Comparison of ENCODE assay signal across 8 mouse cellular contexts in genomic region chr2:106692783-106693701, GRCm38 (mm10). TPM values are rescaled to one million over a fixed set of nuclear protein-coding genes. Genes with fewer than 3 reads are reported as not detected.
DNase-seq lines count a peak whose midpoint lies in the region; ATAC-seq and TF ChIP-seq lines count a peak whose summit lies in the region.

Gene Mpped2 (plus strand): TSS chr2:106693269.

- peaks cover 21% of the 10 kb centered on the region for H3K4me1 ChIP-seq in embryonic facial prominence, embryonic 15.5 days
- peaks cover 10% of the 10 kb centered on the region; the same call in 1 of the 2 replicates for H3K4me1 ChIP-seq in heart, embryonic 10.5 days
- peaks cover 9% of the 10 kb centered on the region for H3K4me1 ChIP-seq in kidney, embryonic 14.5 days (ENCODE audit: control insufficient read depth, insufficient read depth, low read length)
- H3K4me1 ChIP-seq in liver, adult 2 months (ENCODE audit: control insufficient read depth, insufficient read depth, low read length), result no peaks in the 10 kb centered on the region
- no peaks in the 10 kb centered on the region for H3K4me1 ChIP-seq in midbrain, postnatal 0 days (ENCODE audit: insufficient read depth, low read length)

- peak within 1 kb of the TSS; percentile 91 for H3K4me2 ChIP-seq in embryonic facial prominence, embryonic 15.5 days (replicated peaks)
- peak within 1 kb of the TSS; percentile 99 for H3K4me2 ChIP-seq in kidney, embryonic 14.5 days (replicated peaks; ENCODE audit: low read depth, low read length)
- H3K4me2 ChIP-seq in midbrain, postnatal 0 days (ENCODE audit: low read depth, low read length, poor library complexity, severe bottlenecking), result peak within 1 kb of the TSS; percentile 95

- no peaks in the 10 kb centered on the region for H3K27me3 ChIP-seq in embryonic facial prominence, embryonic 15.5 days
- no peaks in the 10 kb centered on the region for H3K27me3 ChIP-seq in heart, embryonic 10.5 days (ENCODE audit: insufficient read depth, poor library complexity, severe bottlenecking)
- H3K27me3 ChIP-seq in kidney, embryonic 14.5 days (ENCODE audit: control insufficient read depth, insufficient read depth, low read length), result peaks cover 9% of the 10 kb centered on the region; the same call in 1 of the 2 replicates
- H3K27me3 ChIP-seq in liver, adult 2 months (ENCODE audit: control insufficient read depth, insufficient read depth, low read length), result 0 out of 2 replicates have a peak, but pooled peaks cover 3% of the 10 kb centered on the region
- H3K27me3 ChIP-seq in midbrain, postnatal 0 days (ENCODE audit: insufficient read depth, low read length), result no peaks in the 10 kb centered on the region

- under 1% methylated on average over 54 of the region's 56 CpGs for WGBS in embryonic facial prominence, embryonic 15.5 days
- under 1% methylated on average over 55 of the region's 56 CpGs for WGBS in heart, embryonic 10.5 days
- WGBS in kidney, embryonic 14.5 days, result under 1% methylated on average over 52 of the region's 56 CpGs
- WGBS in liver, adult 2 months, result 2% methylated on average over 48 of the region's 56 CpGs
- WGBS in midbrain, postnatal 0 days, result under 1% methylated on average over 31 of the region's 56 CpGs

- H3K27ac ChIP-seq in embryonic facial prominence, embryonic 15.5 days (replicated peaks), result peak within 1 kb of the TSS; percentile 87
- H3K27ac ChIP-seq in heart, embryonic 10.5 days, result peak within 1 kb of the TSS; percentile 99
- peak within 1 kb of the TSS; percentile 83 for H3K27ac ChIP-seq in kidney, embryonic 14.5 days (ENCODE audit: low read depth, low read length)
- H3K27ac ChIP-seq in liver, adult 2 months (replicated peaks; ENCODE audit: insufficient read depth, low read depth, low read length), result no peak within 1 kb of the TSS
- peak within 1 kb of the TSS; percentile 96 for H3K27ac ChIP-seq in midbrain, postnatal 0 days (ENCODE audit: low read depth, low read length)

- peak within 1 kb of the TSS; percentile 76 for H3K9ac ChIP-seq in embryonic facial prominence, embryonic 15.5 days
- H3K9ac ChIP-seq in kidney, embryonic 14.5 days (ENCODE audit: low read depth, low read length), result peak within 1 kb of the TSS; percentile 82
- H3K9ac ChIP-seq in liver, adult 2 months (ENCODE audit: low read depth, low read length), result peak within 1 kb of the TSS; percentile 51
- peak within 1 kb of the TSS; percentile 96 for H3K9ac ChIP-seq in midbrain, postnatal 0 days (replicated peaks; ENCODE audit: low read length, poor library complexity, severe bottlenecking)

- no peak for TF ChIP-seq POLR2A in liver, adult 2 months (IDR thresholded peaks at IDR 0.05; ENCODE audit: extremely low read depth, insufficient read depth, low read length)

- H3K4me3 ChIP-seq in embryonic facial prominence, embryonic 15.5 days (replicated peaks), result peak within 1 kb of the TSS; percentile 63
- H3K4me3 ChIP-seq in heart, embryonic 10.5 days, result peak within 1 kb of the TSS; percentile 97
- peak within 1 kb of the TSS; percentile 78 for H3K4me3 ChIP-seq in kidney, embryonic 14.5 days (ENCODE audit: low read length)
- peak within 1 kb of the TSS; percentile 51 for H3K4me3 ChIP-seq in liver, adult 2 months (ENCODE audit: insufficient read depth, low read depth, low read length)
- peak within 1 kb of the TSS; percentile 95 for H3K4me3 ChIP-seq in midbrain, postnatal 0 days (ENCODE audit: low read depth, low read length)

- no peaks in the 10 kb centered on the region for H3K79me2 ChIP-seq in liver, adult 2 months (ENCODE audit: control insufficient read depth, insufficient read depth, low read length)

- ATAC-seq in embryonic facial prominence, embryonic 15.5 days (ENCODE audit: insufficient number of reproducible peaks, low FRiP score, low TSS enrichment, low read depth), result peak; percentile 76
- ATAC-seq in kidney, embryonic 14.5 days (ENCODE audit: low FRiP score, low TSS enrichment), result peak; percentile 67
- ATAC-seq in midbrain, postnatal 0 days (ENCODE audit: low FRiP score), result peak; percentile 79

- peak; percentile 28 to 66 for DNase-seq in spleen, postnatal 4 days (ENCODE audit: low spot score in 2 of 2)
- DNase-seq in spleen, postnatal 36 days (ENCODE audit: low spot score in 2 of 2), result no peak
- DNase-seq in heart, embryonic 10.5 days (ENCODE audit: low spot score), result peak; percentile 89
- peak; percentile 22 for DNase-seq in liver, adult 2 months (ENCODE audit: extremely low read depth, low read depth, low spot score)
- DNase-seq in midbrain, postnatal 0 days (ENCODE audit: low spot score), result peak; percentile 66
- peak; percentile 5 to 32 for DNase-seq in thymus, postnatal 10 days (ENCODE audit: low spot score in 2 of 2)

- peak; percentile 53 for TF ChIP-seq CTCF in liver, adult 2 months (IDR thresholded peaks at IDR 0.05; ENCODE audit: low read depth, low read length)
- peak; percentile 54 for TF ChIP-seq CTCF in midbrain, postnatal 0 days (IDR thresholded peaks at IDR 0.05)

- H3K9me3 ChIP-seq in embryonic facial prominence, embryonic 15.5 days (replicated peaks), result no peaks in the 10 kb centered on the region
- no peaks in the 10 kb centered on the region for H3K9me3 ChIP-seq in heart, embryonic 10.5 days
- no peaks in the 10 kb centered on the region for H3K9me3 ChIP-seq in kidney, embryonic 14.5 days (ENCODE audit: control insufficient read depth, low read length)
- no peaks in the 10 kb centered on the region for H3K9me3 ChIP-seq in midbrain, postnatal 0 days (ENCODE audit: low read length)

- H3K36me3 ChIP-seq in embryonic facial prominence, embryonic 15.5 days, result no peaks in the 10 kb centered on the region
- H3K36me3 ChIP-seq in heart, embryonic 10.5 days, result no peaks in the 10 kb centered on the region
- H3K36me3 ChIP-seq in kidney, embryonic 14.5 days (ENCODE audit: control insufficient read depth, insufficient read depth, low read length), result no peaks in the 10 kb centered on the region
- H3K36me3 ChIP-seq in liver, adult 2 months (ENCODE audit: control insufficient read depth, insufficient read depth, low read length), result no peaks in the 10 kb centered on the region
- no peaks in the 10 kb centered on the region for H3K36me3 ChIP-seq in midbrain, postnatal 0 days (ENCODE audit: insufficient read depth, low read length)

RNA-seq across cellular contexts. Expression of gene Mpped2, which starts in this region (rescaled TPM):
- polyA plus RNA-seq in embryonic facial prominence, embryonic 15.5 days (2015; fragmentation: Nextera tagmentation; extraction: Ambion mirVana), result 56.3 and 61.9 TPM in 2 replicates
- 130 and 173 TPM in 2 replicates for polyA plus RNA-seq in heart, embryonic 10.5 days (2016; fragmentation: Nextera tagmentation; extraction: Ambion mirVana)
- polyA plus RNA-seq in kidney, embryonic 14.5 days (2014; fragmentation: Nextera tagmentation; extraction: Ambion mirVana), result 29.5 and 36.7 TPM in 2 replicates
- 0.37 TPM in 1 of 2 replicates, not detected in the other for total RNA-seq in liver, adult 2 months (2014; rRNA removed)
- polyA plus RNA-seq in liver, adult 2 months (2012; rRNA removed), result 0.20 and 0.41 TPM in 2 replicates
- total RNA-seq in midbrain, postnatal 0 days (2014; rRNA removed), result 42.6 and 43.2 TPM in 2 replicates
- polyA plus RNA-seq in midbrain, postnatal 0 days (2015; fragmentation: Nextera tagmentation; extraction: Ambion mirVana), result 79.4 and 84.6 TPM in 2 replicates

Comparison
In these comparisons a context has a peak if more than half of its experiments do, and no peak if none do; other contexts are left out.
1. RNA of gene Mpped2 (total RNA-seq): 42.6 to 43.2 TPM in midbrain, postnatal 0 days; 0.37 TPM in liver, adult 2 months; every median in the first group is over 10 times any median in the second.
2. RNA of gene Mpped2 (polyA plus RNA-seq): 130 to 173 TPM in heart, embryonic 10.5 days, 79.4 to 84.6 TPM in midbrain, postnatal 0 days, 56.3 to 61.9 TPM in embryonic facial prominence, embryonic 15.5 days and 29.5 to 36.7 TPM in kidney, embryonic 14.5 days; 0.20 to 0.41 TPM in liver, adult 2 months; every median in the first group is over 10 times any median in the second.
3. DNase-seq: peak in spleen, postnatal 4 days (2 of 2), heart, embryonic 10.5 days (single experiment), midbrain, postnatal 0 days (single experiment) and thymus, postnatal 10 days (2 of 2); none in spleen, postnatal 36 days (0 of 2).
4. Peak in DNase-seq, H3K4me3 ChIP-seq and H3K9ac ChIP-seq in liver, adult 2 months; RNA of the gene not detected or under 1 TPM.
5. Peak in every context shown above with its lines, with median percentiles within 50 percentile points of each other: ATAC-seq, H3K4me2 ChIP-seq, H3K4me3 ChIP-seq and H3K9ac ChIP-seq.